Mouse (Mus musculus) B cell, adult 62 days (primary cell): ENCODE data around the gene Lsm14a. TPM values are rescaled to one million over a fixed set of nuclear protein-coding genes. Genes with fewer than 3 reads are reported as not detected.

ENCODE experiments used
- total RNA-seq: library from RNA; stranded (reverse); gene quantifications from 4 replicates; pipeline ENCODE4 v1.2.4, GENCODE M21; 2023

Lsm14a gene
- total RNA-seq, result 187 to 200 TPM (median 194 TPM) in 4 replicates

GRCm38 (mm10) chr7:34393215-34393614 lies at the start of gene Lsm14a:
Gene Lsm14a, minus strand, starts transcription at chr7:34393315.

GRCm38 (mm10) chr7:34313443-34313875 lies 79.7 kb downstream of the Lsm14a start, which contains the start of gene 4931406P16Rik:
Gene 4931406P16Rik, minus strand, starts transcription at chr7:34313551.

Other genes starting within 250 kb of the Lsm14a start
- gene Uba2, start 223.7 kb downstream of the Lsm14a start, total RNA-seq, result 72.5 to 86.4 TPM (median 80.1 TPM) in 4 replicates
- 23.1 to 29.1 TPM (median 27.4 TPM) in 4 replicates for gene Pdcd2l, start 196.7 kb downstream of the Lsm14a start, total RNA-seq
- gene Gpi1, start 163.0 kb downstream of the Lsm14a start, total RNA-seq, result 232 to 261 TPM (median 253 TPM) in 4 replicates
- not detected in 4 replicates for gene Gm6096, start 142.3 kb downstream of the Lsm14a start, total RNA-seq
- 60.7 to 67.4 TPM (median 63.4 TPM) in 4 replicates for gene 4931406P16Rik, start 79.8 kb downstream of the Lsm14a start, total RNA-seq